Mouse (Mus musculus) thymus, postnatal 0 days (tissue): ENCODE measurements around the gene Chrm4. TPM values are rescaled to one million over a fixed set of nuclear protein-coding genes. Genes with fewer than 3 reads are reported as not detected.

Source experiments
- DNase-seq: peaks from one replicate; pipeline ENCODE4 v3.0.0-alpha.2; 2015; ENCODE audit warnings: low spot score
- microRNA-seq: library from miRNA; unstranded; fragments of <30 nt; microRNA quantifications from one replicate; pipeline ENCODE4, GENCODE M21; 2016; ENCODE audit warnings: borderline number of aligned reads
- polyA plus RNA-seq: library from polyadenylated mRNA; unstranded; fragments of >200 nt; fragmentation: Nextera tagmentation; extraction: Ambion mirVana; gene quantifications from 2 replicates; pipeline ENCODE4 v1.2.1, GENCODE M21; 2015

Chrm4 gene
- polyA plus RNA-seq, 1 experiment from 2014 or later, result 0.09 TPM

DNA sequence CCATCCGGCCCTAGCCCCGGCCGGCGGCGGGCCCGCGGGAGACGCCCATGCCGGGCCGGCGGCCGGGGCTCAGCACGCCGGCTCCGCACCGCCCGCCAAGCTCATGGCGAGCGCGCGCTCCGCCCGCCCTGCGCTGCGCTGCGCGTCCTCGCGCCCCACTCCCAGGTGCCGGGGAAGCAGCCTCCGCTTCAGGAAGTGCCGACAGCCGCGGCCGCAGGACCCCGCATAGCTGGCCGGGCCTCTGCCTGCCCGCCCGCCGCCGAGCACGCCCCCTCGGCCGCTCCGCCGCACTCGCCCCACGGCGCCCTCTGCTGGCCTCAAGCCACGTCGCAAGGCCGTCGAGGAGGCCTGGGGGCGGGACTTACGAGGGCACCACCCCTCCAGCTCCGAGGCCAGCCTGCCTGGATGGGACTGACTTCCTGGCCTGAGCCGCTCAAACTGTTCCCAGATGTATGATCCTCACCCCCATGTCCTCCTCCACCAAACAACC is 36.4 kb downstream of the Chrm4 start:
- DNase-seq, result peak; percentile 94

DNA sequence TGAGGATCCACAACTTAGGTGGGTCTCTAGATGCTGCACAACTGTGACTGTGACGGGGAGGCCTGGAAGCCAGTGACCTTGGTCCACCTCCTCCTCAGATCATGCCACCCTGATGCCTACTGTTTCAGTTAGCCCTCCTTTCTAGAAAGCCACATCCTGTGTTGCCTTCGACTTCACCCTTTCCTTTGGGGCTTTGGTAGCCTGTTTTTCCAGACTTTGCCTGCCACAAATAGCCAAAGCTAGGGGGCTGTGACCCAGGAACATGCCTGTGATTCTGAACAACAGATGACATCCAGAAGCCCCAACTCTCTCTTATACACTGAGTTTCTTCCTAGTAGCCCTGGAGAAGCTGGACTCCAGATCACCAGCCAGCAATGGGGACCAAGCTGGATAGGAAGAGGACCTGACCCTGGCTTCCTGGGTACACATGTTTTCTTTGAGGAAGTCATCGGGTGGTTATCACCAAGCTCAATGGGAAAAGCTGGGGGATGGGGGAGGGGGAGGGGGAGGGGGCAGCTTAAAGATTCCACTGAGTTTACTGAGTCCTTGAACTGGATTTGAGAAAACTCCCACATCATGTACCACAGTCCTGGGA is 37.7 kb downstream of the Chrm4 start:
- peak; percentile 27 for DNase-seq

DNA sequence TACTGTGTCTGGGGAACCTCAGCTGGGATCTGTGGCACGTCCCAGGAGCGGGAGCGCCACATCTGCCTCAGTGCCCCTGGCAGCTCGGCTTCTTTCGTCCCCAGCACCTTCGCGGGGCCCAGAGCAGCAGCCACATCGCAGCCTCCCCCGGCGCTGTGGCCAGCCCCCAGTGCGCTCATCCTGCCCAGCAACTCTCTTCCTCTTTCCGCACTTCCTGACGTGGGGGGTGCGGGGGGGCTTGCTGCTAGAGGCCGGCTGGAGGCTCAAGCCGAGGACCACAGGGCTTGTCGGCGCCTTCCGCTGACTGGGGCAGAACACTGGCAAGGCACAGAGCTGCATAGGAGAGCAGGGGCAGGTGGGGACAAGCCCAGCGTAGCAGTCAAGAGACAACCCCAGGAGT is 38.4 kb downstream of the Chrm4 start:
- peak; percentile 41 for DNase-seq

DNA sequence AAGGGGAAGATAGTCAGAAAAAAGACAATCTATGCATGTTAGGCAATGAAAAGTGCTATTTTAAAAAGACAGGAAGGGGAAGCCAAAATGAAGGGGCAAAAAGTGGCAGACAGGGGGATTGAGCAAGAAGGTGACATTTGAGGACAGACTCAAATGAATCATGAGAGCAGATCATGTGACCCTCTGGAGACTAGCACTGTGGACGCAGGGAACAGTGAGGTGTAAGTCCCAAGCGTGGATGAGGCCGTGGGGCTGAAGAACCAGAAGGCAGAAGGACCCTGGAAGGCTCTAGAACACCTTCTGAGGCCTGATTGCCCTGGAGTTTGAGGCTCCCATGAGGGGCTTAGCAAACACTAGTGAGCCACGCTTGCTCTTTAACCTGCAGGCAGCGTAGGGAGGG is 39.3 kb downstream of the Chrm4 start:
- DNase-seq, result no peak

DNA sequence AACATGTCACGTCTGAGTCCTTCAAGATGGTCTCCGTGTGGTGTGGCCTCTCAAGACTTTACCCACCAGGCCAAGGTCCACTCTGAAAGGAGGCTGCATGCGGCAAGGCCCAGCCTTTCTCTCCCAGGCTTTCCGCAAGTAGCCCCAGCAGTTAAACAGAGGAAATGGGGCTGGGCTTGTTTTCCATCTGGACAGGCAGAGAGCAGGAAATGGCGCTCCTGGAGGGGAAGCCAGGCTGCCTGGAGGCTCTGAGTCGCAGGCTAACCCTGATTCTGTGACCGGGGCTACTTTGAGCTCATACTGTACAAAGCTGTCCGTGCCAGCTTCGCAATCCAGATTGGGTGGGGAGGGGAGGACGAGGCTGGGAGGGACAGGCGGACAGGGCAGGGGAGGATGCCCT is 40.9 kb downstream of the Chrm4 start:
- no peak for DNase-seq

DNA sequence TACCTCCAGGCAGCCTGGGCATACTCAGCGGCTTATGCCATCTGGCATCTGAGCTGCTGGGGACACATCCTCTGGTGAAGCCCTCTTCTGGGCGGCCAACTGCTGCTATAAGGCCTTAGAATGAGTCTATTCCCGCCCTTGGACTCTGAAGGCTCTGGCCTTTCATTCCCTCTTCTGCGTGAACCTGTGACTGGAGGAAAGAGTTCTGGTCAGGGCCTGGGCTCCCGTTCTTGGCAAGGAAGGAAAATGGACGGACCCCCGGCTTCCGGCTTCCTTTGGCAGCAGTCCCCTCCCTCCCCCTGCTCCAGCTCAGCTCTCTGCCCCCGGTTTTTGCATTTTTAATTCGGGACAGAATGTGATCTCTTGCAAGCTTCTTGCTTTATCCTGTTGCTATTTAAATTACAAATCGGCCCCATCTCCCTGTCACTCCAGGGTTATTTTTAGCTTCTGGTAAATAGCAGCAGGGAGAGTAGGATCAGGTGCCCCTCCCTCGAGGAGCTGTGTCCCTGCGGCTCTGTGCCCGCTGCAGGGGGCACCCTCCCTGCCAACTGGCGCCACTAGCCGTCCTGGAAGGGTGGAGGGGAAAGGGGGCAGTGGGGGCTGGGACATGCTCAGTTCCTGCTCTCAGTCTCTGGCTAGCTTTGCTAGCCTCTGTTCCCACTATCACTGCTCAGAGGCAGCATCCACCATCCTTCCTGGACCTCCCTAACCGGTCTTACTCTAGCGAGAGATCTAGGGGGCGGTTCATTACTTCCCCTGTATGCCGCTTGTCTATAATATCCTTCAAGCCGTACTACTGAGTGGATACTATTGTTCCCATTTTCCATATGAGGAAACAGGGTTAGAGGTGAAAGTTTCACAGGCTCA is 44.4 kb downstream of the Chrm4 start:
- DNase-seq, result no peak

DNA sequence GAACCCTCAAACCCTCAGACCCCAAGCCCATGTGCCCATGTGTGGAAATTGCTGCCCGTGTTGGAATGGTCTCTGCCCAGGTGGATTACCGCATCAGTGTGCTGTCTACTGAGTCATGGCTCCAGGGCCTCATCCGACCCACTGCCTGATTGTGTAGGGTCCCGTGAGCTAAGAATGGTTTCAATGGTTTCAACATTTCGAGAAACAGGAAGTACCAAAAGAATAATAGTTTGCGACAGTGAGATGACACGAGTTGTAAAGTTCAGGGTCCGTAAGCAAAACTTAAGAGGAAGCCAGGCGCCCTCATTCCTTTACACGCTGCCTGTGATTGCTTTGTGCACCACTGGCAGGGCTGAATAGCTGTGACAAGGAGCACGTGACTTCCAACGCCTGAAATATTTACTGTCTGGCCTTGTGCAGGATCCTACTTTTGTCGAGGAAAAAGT is 45.1 kb downstream of the Chrm4 start:
- DNase-seq, result peak; percentile 32

DNA sequence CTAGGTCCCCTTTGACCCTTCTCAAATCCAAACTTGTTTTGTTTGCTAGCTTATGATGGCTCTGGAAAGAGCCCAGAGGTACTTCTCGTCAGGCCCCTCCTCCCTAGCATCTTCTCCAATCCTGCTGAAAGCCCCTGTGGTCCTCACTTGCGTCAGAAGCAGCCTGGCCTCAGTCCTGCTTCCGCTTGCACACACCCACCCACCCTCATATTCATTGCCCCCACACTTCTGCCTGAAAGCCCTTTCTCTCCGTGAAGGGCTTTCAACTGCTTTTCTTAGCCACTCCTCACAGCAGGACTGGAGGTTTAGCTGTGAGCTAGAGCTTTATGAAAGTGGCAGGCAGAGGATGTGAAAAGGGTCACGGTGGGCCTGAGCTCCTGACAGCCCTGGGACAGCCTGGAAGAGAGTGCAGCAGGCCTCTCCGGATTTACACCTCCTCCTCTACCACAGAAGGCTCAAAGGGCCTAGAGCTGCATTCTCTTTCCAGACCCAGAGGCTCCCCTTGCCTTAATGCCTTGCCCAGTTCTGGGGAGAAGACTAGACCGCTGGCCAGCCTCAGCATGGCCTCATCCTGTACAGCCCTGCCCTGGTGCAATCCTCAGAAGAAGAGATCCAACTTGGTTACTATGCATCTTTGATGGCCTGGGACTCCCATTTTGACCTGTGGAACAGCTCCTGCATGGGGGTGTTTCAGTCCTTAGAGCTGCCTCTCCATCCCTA is 46.5 kb downstream of the Chrm4 start:
- DNase-seq, result no peak

DNA sequence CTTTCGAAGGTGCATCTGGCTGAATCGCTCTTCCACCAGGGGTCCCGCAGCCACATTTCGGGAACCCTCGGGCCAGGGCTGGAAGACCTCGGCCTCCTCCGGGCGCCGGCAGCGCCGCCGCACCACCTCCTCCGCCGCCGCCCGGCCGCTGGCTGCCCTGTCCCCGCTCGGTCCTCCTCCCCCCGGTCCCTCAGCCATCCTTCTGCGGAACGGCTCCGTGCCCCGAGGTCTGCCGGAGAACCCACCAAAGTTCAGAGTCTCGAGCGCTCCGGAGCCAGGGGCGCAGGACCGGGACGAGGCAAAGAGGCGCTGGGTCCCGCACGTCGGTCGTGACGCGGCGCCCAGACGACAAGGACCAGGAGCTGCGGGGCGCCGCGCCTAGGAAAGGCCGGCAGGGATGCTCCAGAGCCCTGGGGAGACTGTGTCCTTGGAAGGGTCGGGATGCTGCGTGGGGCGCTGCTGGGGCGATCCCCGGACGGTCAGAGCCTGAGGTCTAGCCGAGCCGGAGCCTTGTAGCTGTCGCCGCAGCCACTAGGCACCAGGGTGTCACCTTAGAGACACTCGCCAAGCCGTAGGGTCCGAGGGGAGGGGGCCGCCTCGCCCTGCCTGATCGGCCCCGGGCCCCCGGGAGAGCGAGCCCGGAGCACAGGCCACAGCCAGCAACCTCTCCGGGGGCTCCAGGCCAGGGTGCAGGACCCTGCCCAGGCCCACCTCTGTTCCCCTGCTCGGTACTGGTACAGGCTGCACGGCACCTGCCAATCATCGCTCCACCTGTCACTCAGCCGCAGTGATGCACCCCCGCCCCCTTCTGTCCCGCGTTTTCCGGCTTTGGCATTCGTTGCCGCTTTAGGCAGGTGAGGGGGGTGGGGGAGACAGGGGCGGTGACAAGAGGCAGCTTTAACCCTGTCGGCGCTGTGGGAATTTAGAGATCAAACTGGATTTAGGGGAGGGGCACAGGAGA is 48.8 kb downstream of the Chrm4 start, which contains the start of gene Dgkz:
Gene Dgkz (minus strand): TSS at position 284 of the 961 bp plus-strand sequence.
- peak; percentile 53 for DNase-seq

DNA sequence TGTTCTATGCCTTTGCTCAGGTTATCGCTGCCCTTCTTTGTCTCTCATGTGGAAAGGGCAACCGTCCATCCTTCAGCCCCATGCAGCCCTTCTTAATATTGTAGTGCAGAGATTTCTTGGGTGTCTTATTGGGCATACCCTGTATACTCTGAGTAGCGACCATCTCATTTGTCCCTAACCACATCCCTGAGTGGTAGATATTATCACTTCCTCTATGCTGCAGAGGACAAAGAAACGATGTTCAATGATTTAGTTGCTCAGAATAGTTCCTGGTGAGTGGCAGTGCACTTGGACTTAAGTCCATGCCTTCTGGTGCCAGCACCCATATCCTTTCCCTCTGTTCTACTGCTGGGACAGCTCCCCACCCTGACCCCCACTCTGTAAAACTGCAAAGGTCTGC is 50.9 kb downstream of the Chrm4 start:
- no peak for DNase-seq

Small RNA genes within 50 kb of the gene (microRNA-seq; reads per million reads assigned to microRNA genes)
- gene Mir6999, result not detected

Other genes starting within 250 kb of the Chrm4 start
- 24.2 and 25.2 TPM in 2 replicates for gene Atg13, start 216.7 kb upstream of the Chrm4 start, polyA plus RNA-seq
- 12.9 and 13.8 TPM in 2 replicates for gene Harbi1, start 216.4 kb upstream of the Chrm4 start, polyA plus RNA-seq
- 12.7 and 13.0 TPM in 2 replicates for gene Ambra1, start 197.1 kb upstream of the Chrm4 start, polyA plus RNA-seq
- 118 and 153 TPM in 2 replicates for gene Mdk, start 5.0 kb downstream of the Chrm4 start, polyA plus RNA-seq
- gene Gm9821, start 18.5 kb downstream of the Chrm4 start, polyA plus RNA-seq, result 2.5 and 3.4 TPM in 2 replicates
- 70.9 and 81.0 TPM in 2 replicates for gene Dgkz, start 48.6 kb downstream of the Chrm4 start, polyA plus RNA-seq
- gene Creb3l1, start 97.3 kb downstream of the Chrm4 start, polyA plus RNA-seq, result 1.5 TPM in 2 replicates
- gene Phf21a, start 165.9 kb downstream of the Chrm4 start, polyA plus RNA-seq, result 8.9 TPM in 2 replicates